Mouse (Mus musculus): ENCODE data around the gene Kcnmb1. TPM values are rescaled to one million over a fixed set of nuclear protein-coding genes. Genes with fewer than 3 reads are reported as not detected.
A peak's percentile ranks its signal among the peaks of the same experiment; 100 is the strongest.

The Kcnmb1 gene
- polyA plus RNA-seq, 1 experiment: not detected

DNA sequence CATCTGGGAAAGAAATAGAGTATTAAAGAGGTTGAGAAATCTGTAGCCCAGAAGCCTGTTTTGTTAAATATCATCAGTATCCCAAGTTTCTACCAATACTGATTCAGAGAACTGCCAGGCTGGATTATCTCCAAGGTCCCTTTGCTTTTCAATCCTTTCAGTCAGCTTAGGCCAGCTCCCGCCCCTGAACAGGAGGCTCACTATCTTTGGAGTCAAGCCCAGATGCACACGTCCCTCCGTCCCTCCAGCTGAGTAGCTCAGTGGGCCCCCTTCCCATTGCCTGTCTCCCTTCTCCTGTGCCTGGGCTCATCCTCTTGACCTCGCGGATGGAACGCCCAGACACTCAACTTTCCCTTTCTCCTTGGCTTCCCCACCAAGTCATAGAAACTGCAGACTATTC lies 35.5 kb upstream of the Kcnmb1 start:
- Histone ChIP-seq H3K4me1 (peaks cover 4% of the 10 kb centered on the region), H3K9me3 (no peaks in the 10 kb centered on the region), H3K4me3 (replicated peaks) (no peak overlapping the region), H3K27me3 (replicated peaks) (peaks cover 37% of the 10 kb centered on the region), H3K36me3 (replicated peaks; ENCODE audit: low read length) (no peaks in the 10 kb centered on the region)
- TF ChIP-seq GATA1 (IDR thresholded peaks at IDR 0.05; ENCODE audit: borderline replicate concordance, low read length) (no peak), FLI1 (IDR thresholded peaks at IDR 0.05; ENCODE audit: low read length) (no peak)

DNA sequence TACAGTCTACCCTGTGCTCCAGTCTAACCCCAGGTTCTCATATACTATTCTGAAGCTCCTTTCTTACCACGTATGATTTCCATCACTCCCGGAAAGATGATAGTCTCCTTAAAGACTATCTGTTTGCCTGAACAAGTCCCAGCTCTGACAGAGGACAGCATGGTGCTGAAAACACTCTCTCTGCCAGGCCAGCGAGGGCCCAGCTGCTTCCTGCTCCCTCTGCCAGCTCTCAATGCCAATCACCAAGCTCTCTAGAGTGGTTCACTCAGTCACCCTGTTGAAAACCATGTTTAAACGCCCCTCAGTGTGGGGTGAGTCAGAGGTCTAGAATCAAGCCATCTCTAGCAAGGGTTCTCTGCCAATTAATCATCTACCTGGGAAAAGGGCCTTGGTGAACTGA lies 35.0 kb upstream of the Kcnmb1 start:
- no peaks in the 10 kb centered on the region for H3K9me3 ChIP-seq
- H3K36me3 ChIP-seq (replicated peaks; ENCODE audit: low read length): no peaks in the 10 kb centered on the region
- no peak overlapping the region for H3K4me3 ChIP-seq (replicated peaks)
- H3K27me3 ChIP-seq (replicated peaks): peaks cover 37% of the 10 kb centered on the region
- H3K4me1 ChIP-seq: peaks cover 9% of the 10 kb centered on the region
- no peak for TF ChIP-seq FLI1 (IDR thresholded peaks at IDR 0.05; ENCODE audit: low read length)
- no peak for TF ChIP-seq GATA1 (IDR thresholded peaks at IDR 0.05; ENCODE audit: borderline replicate concordance, low read length)

DNA sequence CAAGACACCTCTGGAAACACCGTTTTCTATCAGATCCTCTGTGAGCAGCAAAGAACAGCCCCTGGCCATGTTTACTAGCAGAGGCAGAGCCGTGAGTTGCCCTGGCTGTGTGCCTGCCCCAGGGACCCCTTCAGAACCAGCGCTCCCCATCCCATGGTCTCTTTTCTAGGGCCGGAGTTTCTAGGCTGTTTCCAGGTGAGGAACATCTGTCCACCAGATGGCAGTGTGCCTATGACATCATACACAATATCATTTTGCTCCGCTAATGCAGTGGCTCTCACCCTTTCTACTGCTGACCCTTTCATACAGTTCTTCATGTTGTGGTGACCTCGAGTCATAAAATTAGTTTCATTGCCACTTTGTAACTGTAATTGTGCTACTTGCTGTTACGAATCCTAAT lies 34.2 kb upstream of the Kcnmb1 start:
- Histone ChIP-seq H3K4me1 (peaks cover 10% of the 10 kb centered on the region), H3K36me3 (replicated peaks; ENCODE audit: low read length) (no peaks in the 10 kb centered on the region), H3K27me3 (replicated peaks) (peaks cover 33% of the 10 kb centered on the region), H3K9me3 (no peaks in the 10 kb centered on the region), H3K4me3 (replicated peaks) (no peak overlapping the region)
- TF ChIP-seq FLI1 (IDR thresholded peaks at IDR 0.05; ENCODE audit: low read length) (no peak), GATA1 (IDR thresholded peaks at IDR 0.05; ENCODE audit: borderline replicate concordance, low read length) (no peak)

DNA sequence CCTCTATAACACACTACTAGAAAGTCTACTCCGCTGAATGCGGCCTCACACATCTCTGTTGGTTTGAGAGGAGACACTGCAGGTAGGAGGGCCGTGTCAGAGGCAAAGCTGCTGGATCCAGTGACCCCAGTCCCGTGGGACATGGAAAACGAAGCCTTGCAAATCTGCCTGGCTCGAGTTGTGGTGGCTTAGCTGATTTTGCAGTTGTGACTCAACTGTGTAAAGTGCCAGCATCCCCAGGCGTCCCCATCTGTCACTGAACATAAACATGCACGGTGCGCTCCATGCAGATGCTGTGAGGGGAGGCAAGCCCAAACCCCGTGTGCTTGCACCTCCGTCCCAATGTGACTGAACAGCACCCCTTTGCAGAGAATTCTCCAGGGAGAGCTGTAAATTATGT lies 33.4 kb upstream of the Kcnmb1 start:
- Histone ChIP-seq H3K4me3 (replicated peaks) (no peak overlapping the region), H3K4me1 (peaks cover 10% of the 10 kb centered on the region), H3K27me3 (replicated peaks) (peaks cover 33% of the 10 kb centered on the region), H3K9me3 (no peaks in the 10 kb centered on the region), H3K36me3 (replicated peaks; ENCODE audit: low read length) (no peaks in the 10 kb centered on the region)
- TF ChIP-seq FLI1 (IDR thresholded peaks at IDR 0.05; ENCODE audit: low read length) (no peak), GATA1 (IDR thresholded peaks at IDR 0.05; ENCODE audit: borderline replicate concordance, low read length) (no peak)

DNA sequence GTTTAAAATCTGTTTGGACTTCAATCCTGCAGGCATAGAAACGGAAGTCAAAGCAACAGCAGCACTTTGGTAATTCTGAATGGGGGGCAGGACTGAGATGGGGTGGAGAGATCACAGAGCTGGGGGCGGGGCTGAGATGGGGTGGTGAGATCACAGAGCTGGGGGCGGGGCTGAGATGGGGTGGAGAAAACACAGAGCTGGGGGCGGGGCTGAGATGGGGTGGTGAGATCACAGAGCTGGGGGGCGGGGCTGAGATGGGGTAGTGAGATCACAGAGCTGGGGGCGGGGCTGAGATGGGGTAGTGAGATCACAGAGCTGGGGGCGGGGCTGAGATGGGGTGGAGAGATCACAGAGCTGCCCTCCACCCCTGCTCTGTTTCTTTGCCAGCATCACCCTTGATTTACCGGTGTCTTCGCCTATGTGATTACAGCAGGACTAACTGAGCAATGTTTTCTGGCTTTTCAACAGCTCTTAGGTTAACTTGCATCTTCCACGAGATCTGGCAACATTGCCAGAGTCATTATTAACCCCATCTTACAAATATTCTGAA lies 30.9 kb upstream of the Kcnmb1 start:
- H3K4me1 ChIP-seq: peaks cover 10% of the 10 kb centered on the region
- no peaks in the 10 kb centered on the region for H3K36me3 ChIP-seq (replicated peaks; ENCODE audit: low read length)
- H3K9me3 ChIP-seq: no peaks in the 10 kb centered on the region
- H3K4me3 ChIP-seq (replicated peaks): no peak overlapping the region
- peaks cover 27% of the 10 kb centered on the region for H3K27me3 ChIP-seq (replicated peaks)
- TF ChIP-seq FLI1 (IDR thresholded peaks at IDR 0.05; ENCODE audit: low read length) (no peak), GATA1 (IDR thresholded peaks at IDR 0.05; ENCODE audit: borderline replicate concordance, low read length) (no peak)

DNA sequence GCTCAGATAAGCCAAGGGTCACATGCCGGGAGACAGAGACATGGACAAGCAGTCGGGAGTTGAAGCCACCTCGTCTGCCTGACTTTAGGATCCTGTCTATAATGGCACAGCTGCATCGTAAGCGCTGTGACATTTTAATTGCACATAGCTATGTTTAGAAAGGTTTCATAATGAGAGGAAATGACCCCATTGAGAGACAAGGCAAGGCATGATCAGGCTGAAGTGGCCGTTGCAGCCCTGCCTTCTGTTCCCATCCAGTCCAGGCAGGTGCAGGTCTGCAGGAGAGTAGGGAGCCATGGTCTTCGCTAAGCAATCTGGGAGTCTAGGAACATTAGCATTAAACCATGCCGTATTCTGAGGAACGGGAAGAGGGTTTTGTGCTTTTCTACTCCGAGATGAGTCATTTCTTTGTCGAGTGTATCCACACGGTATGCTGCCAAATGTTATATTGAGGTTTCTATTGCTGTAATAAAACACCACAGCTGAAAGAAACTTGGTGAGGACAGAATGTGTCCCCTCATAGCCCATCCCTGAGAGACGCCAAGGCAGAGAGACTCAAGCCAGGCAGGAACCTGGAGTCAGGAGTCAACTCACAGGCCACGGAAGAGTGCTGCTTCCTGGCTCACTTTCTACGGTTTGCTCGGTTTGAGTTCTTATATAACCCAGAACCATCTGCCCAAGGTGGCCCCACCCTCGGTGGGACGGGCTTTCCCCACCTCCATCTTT lies 30.3 kb upstream of the Kcnmb1 start:
- Histone ChIP-seq H3K36me3 (replicated peaks; ENCODE audit: low read length) (no peaks in the 10 kb centered on the region), H3K4me1 (peaks cover 14% of the 10 kb centered on the region), H3K9me3 (no peaks in the 10 kb centered on the region), H3K27me3 (replicated peaks) (peaks cover 32% of the 10 kb centered on the region), H3K4me3 (replicated peaks) (peak overlapping the region; percentile 74)
- TF ChIP-seq FLI1 (IDR thresholded peaks at IDR 0.05; ENCODE audit: low read length): no peak
- TF ChIP-seq GATA1 (IDR thresholded peaks at IDR 0.05; ENCODE audit: borderline replicate concordance, low read length): no peak

DNA sequence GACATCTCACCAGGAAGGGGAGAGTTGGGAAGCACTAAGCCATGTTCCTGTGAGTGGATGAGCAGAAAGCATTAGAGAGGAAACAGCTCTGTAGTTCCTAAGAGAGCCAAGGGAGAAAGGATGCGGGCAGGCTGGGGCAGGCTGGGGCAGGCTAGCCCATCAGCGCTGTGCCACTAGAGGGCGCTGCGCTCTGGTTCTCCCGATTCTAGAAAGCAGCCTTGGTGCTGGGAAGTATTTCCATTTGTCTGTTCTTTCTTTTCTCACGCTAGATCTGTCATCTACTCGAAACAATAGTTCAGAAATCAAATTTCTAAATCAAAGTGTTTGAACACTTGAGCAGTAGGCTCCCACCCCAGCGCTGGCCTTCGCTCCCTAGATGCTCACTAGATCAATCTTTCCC lies 28.5 kb upstream of the Kcnmb1 start:
- no peak for TF ChIP-seq GATA1 (IDR thresholded peaks at IDR 0.05; ENCODE audit: borderline replicate concordance, low read length)
- H3K9me3 ChIP-seq: no peaks in the 10 kb centered on the region
- peaks cover 27% of the 10 kb centered on the region for H3K27me3 ChIP-seq (replicated peaks)
- no peak overlapping the region for H3K4me3 ChIP-seq (replicated peaks)
- H3K4me1 ChIP-seq: peaks cover 24% of the 10 kb centered on the region
- no peaks in the 10 kb centered on the region for H3K36me3 ChIP-seq (replicated peaks; ENCODE audit: low read length)

DNA sequence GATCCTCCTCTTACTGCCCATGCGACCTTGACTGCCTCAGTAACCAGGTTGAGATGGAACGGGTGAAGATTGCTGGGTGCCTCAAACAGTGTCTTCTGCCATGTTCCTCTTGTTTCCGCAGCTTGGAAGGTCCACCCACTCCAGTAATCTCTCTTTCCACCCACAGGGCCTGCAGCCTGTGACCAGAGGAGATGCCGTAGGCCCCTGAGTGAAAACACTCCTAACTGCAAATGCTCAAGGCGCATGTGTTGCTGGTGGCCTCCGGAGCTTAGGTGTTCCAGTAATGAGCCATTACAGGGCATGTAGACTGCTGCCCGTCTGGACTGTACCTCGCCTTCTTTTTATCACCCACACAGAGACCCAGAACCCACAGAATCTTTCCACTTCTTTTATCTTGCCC lies 25.2 kb upstream of the Kcnmb1 start:
- peaks cover 21% of the 10 kb centered on the region for H3K4me1 ChIP-seq
- no peaks in the 10 kb centered on the region for H3K9me3 ChIP-seq
- no peaks in the 10 kb centered on the region for H3K36me3 ChIP-seq (replicated peaks; ENCODE audit: low read length)
- TF ChIP-seq FLI1 (IDR thresholded peaks at IDR 0.05; ENCODE audit: low read length): no peak
- TF ChIP-seq GATA1 (IDR thresholded peaks at IDR 0.05; ENCODE audit: borderline replicate concordance, low read length): no peak
- H3K27me3 ChIP-seq (replicated peaks): peaks cover 24% of the 10 kb centered on the region
- H3K4me3 ChIP-seq (replicated peaks): peak overlapping the region; percentile 53

DNA sequence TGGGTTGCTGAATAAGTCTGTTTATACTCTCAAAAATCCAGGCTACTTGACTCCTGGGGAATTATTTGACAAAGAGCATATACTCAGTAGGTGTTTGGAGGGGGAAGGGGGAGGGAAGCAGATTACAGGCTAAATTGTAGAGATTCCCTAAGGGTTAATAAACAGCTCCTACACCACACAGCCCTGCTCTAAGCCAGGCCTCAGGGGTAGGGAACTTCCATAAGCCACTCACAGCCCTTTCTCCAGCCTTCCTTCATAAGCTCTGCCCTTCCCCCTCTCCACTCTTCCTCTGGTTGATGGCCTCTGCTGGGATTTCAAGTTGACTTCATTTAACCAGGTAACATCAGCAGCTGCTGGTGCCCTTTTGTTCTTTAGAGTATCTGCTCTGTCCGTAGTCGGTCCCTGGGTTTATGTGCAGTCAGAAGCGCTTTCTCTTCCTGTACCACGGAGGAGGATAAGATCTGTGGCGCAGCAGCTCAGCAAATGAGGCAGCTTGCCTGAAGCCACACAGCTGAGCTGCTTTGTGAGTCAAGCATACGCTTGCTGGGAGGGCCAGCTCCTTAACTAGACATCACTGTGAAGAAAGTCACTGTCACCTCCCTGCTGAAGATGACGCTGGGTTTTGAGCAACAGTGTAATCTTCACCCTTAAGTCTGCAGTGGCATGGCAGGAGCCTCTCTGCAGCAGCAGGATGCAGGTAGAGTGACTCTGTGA lies 24.1 kb upstream of the Kcnmb1 start:
- no peaks in the 10 kb centered on the region for H3K36me3 ChIP-seq (replicated peaks; ENCODE audit: low read length)
- TF ChIP-seq GATA1 (IDR thresholded peaks at IDR 0.05; ENCODE audit: borderline replicate concordance, low read length) (no peak), FLI1 (IDR thresholded peaks at IDR 0.05; ENCODE audit: low read length) (no peak)
- H3K4me3 ChIP-seq (replicated peaks): peak overlapping the region; percentile 54
- peaks cover 25% of the 10 kb centered on the region for H3K27me3 ChIP-seq (replicated peaks)
- H3K4me1 ChIP-seq: peaks cover 18% of the 10 kb centered on the region
- H3K9me3 ChIP-seq: peaks cover 4% of the 10 kb centered on the region; the same call in 1 of the 2 replicates

Measured in megakaryocyte, embryonic 14.5 days (primary cell).